Mouse (Mus musculus) intestine, embryonic 16.5 days (tissue): ENCODE measurements around the gene Etv6. TPM values are rescaled to one million over a fixed set of nuclear protein-coding genes. Genes with fewer than 3 reads are reported as not detected.

Experiments used
- ATAC-seq: fragments of 200-750 bp; cut with Nextera tagmentation; 2 replicates; pipeline ENCODE4 v1.8.0; 2017; ENCODE audit warnings: moderate TSS enrichment, moderate library complexity
- H3K27ac ChIP-seq: fragments of 300-500 bp; sonication (generic); 2 replicates; pipeline ENCODE4 v1.5.1; 2014; ENCODE audit warnings: mild to moderate bottlenecking, low read length
- H3K27me3 ChIP-seq: fragments of 300-500 bp; sonication (generic); replicated peaks from 2 replicates; pipeline ENCODE4 v1.6.1; 2014; ENCODE audit warnings: low read length, control low read depth, mixed read lengths; ENCODE audit not compliant: control insufficient read depth, insufficient read depth
- H3K36me3 ChIP-seq: fragments of 300-500 bp; sonication (generic); 2 replicates; pipeline ENCODE4 v1.6.1; 2014; ENCODE audit warnings: low read length, control low read depth; ENCODE audit not compliant: control insufficient read depth, insufficient read depth
- H3K4me1 ChIP-seq: fragments of 300-500 bp; sonication (generic); 2 replicates; pipeline ENCODE4 v1.6.1; 2014; ENCODE audit warnings: low read length, control low read depth, mixed read lengths; ENCODE audit not compliant: control insufficient read depth, insufficient read depth
- H3K4me2 ChIP-seq: fragments of 300-500 bp; sonication (generic); 2 replicates; pipeline ENCODE4 v1.6.1; 2014; ENCODE audit warnings: low read depth, low read length, control low read depth
- H3K4me3 ChIP-seq: fragments of 300-500 bp; sonication (generic); 2 replicates; pipeline ENCODE4 v1.5.1; 2014; ENCODE audit warnings: mild to moderate bottlenecking, low read length
- H3K9ac ChIP-seq: fragments of 300-500 bp; sonication (generic); 2 replicates; pipeline ENCODE4 v1.6.1; 2014; ENCODE audit warnings: low read depth, low read length
- H3K9me3 ChIP-seq: fragments of 300-500 bp; sonication (generic); 2 replicates; pipeline ENCODE4 v1.6.1; 2016; ENCODE audit warnings: low read length, control low read depth; ENCODE audit not compliant: control insufficient read depth
- WGBS: fragments of 180-500 bp; shearing (Covaris S2); extraction: QIAGEN DNeasy Blood & Tissue Kit; methylation state at CpG from one replicate; pipeline ENCODE4 v1.1.7; 2014; 5-methylcytosine and 5-hydroxymethylcytosine counted together
- polyA plus RNA-seq: library from polyadenylated mRNA; unstranded; fragments of >200 nt; fragmentation: Nextera tagmentation; extraction: Ambion mirVana; gene quantifications from 2 replicates; pipeline ENCODE4 v1.2.1, GENCODE M21; 2015

The Etv6 gene
- polyA plus RNA-seq, 1 experiment from 2014 or later = 10.4 TPM

- Histone ChIP-seq H3K4me1 (peaks cover 12% of the 10 kb centered on the region), H3K27me3 (no peaks in the 10 kb centered on the region), H3K27ac (no peak overlapping the region), H3K36me3 (no peaks in the 10 kb centered on the region), H3K4me3 (no peak overlapping the region), H3K9ac (no peak overlapping the region), H3K9me3 (no peaks in the 10 kb centered on the region), H3K4me2 (no peak overlapping the region)
- ATAC-seq = no peak
- WGBS = 80% methylated on average over 8 of the region's 8 CpGs
Observed at GRCm38 (mm10) chr6:134050466-134050865, 15.0 kb downstream of the Etv6 start.

GRCm38 (mm10) chr6:134051950-134052349 is 16.4 kb downstream of the Etv6 start:
- no peak overlapping the region for H3K4me3 ChIP-seq
- H3K4me1 ChIP-seq = peaks cover 4% of the 10 kb centered on the region; the same call in 1 of the 2 replicates
- H3K27ac ChIP-seq = no peak overlapping the region
- H3K9ac ChIP-seq = no peak overlapping the region
- H3K4me2 ChIP-seq = no peak overlapping the region
- no peak for ATAC-seq
- H3K9me3 ChIP-seq = no peaks in the 10 kb centered on the region
- H3K36me3 ChIP-seq = no peaks in the 10 kb centered on the region
- WGBS = 80% methylated on average over 7 of the region's 7 CpGs
- no peaks in the 10 kb centered on the region for H3K27me3 ChIP-seq

- no peak for ATAC-seq
- Histone ChIP-seq H3K4me2 (no peak overlapping the region), H3K4me1 (peaks cover 3% of the 10 kb centered on the region; the same call in 1 of the 2 replicates), H3K27me3 (no peaks in the 10 kb centered on the region), H3K4me3 (no peak overlapping the region), H3K9ac (no peak overlapping the region), H3K9me3 (no peaks in the 10 kb centered on the region), H3K27ac (no peak overlapping the region), H3K36me3 (no peaks in the 10 kb centered on the region)
- 88% methylated on average over 10 of the region's 10 CpGs for WGBS
Observed at GRCm38 (mm10) chr6:134053146-134053545, 17.6 kb downstream of the Etv6 start.

GRCm38 (mm10) chr6:134053566-134053965 is 18.1 kb downstream of the Etv6 start:
- Histone ChIP-seq H3K4me2 (no peak overlapping the region), H3K9ac (no peak overlapping the region), H3K27ac (no peak overlapping the region), H3K36me3 (no peaks in the 10 kb centered on the region), H3K4me1 (peaks cover 3% of the 10 kb centered on the region; the same call in 1 of the 2 replicates), H3K27me3 (no peaks in the 10 kb centered on the region), H3K9me3 (no peaks in the 10 kb centered on the region), H3K4me3 (no peak overlapping the region)
- no peak for ATAC-seq
- WGBS = 63% methylated on average over 7 of the region's 7 CpGs

GRCm38 (mm10) chr6:134055588-134055987 is 20.1 kb downstream of the Etv6 start:
- Histone ChIP-seq H3K36me3 (no peaks in the 10 kb centered on the region), H3K4me3 (no peak overlapping the region), H3K9ac (no peak overlapping the region), H3K9me3 (no peaks in the 10 kb centered on the region), H3K27me3 (no peaks in the 10 kb centered on the region), H3K27ac (no peak overlapping the region), H3K4me2 (no peak overlapping the region), H3K4me1 (peaks cover 7% of the 10 kb centered on the region)
- ATAC-seq = no peak
- WGBS = 81% methylated on average over 7 of the region's 7 CpGs

GRCm38 (mm10) chr6:134058451-134058850 is 23.0 kb downstream of the Etv6 start:
- H3K9ac ChIP-seq = no peak overlapping the region
- peaks cover 13% of the 10 kb centered on the region for H3K4me1 ChIP-seq
- 61% methylated on average over 4 of the region's 4 CpGs for WGBS
- H3K27ac ChIP-seq = no peak overlapping the region
- H3K9me3 ChIP-seq = no peaks in the 10 kb centered on the region
- no peak for ATAC-seq
- no peak overlapping the region for H3K4me3 ChIP-seq
- no peak overlapping the region for H3K4me2 ChIP-seq
- H3K27me3 ChIP-seq = no peaks in the 10 kb centered on the region
- H3K36me3 ChIP-seq = no peaks in the 10 kb centered on the region

GRCm38 (mm10) chr6:134058886-134059551 is 23.5 kb downstream of the Etv6 start:
- no peak for ATAC-seq
- no peak overlapping the region for H3K27ac ChIP-seq
- no peaks in the 10 kb centered on the region for H3K36me3 ChIP-seq
- peaks cover 13% of the 10 kb centered on the region for H3K4me1 ChIP-seq
- H3K4me3 ChIP-seq = no peak overlapping the region
- 77% methylated on average over 10 of the region's 10 CpGs for WGBS
- no peak overlapping the region for H3K4me2 ChIP-seq
- H3K9ac ChIP-seq = no peak overlapping the region
- H3K27me3 ChIP-seq = no peaks in the 10 kb centered on the region
- no peaks in the 10 kb centered on the region for H3K9me3 ChIP-seq

- no peak overlapping the region for H3K4me2 ChIP-seq
- H3K27me3 ChIP-seq = no peaks in the 10 kb centered on the region
- WGBS = 74% methylated on average over 10 of the region's 10 CpGs
- no peak overlapping the region for H3K9ac ChIP-seq
- peaks cover 13% of the 10 kb centered on the region for H3K4me1 ChIP-seq
- H3K27ac ChIP-seq = no peak overlapping the region
- no peaks in the 10 kb centered on the region for H3K9me3 ChIP-seq
- no peak overlapping the region for H3K4me3 ChIP-seq
- no peak for ATAC-seq
- no peaks in the 10 kb centered on the region for H3K36me3 ChIP-seq
Observed at GRCm38 (mm10) chr6:134059552-134059891, 24.0 kb downstream of the Etv6 start.

- Histone ChIP-seq H3K4me2 (no peak overlapping the region), H3K36me3 (no peaks in the 10 kb centered on the region), H3K4me1 (peaks cover 13% of the 10 kb centered on the region), H3K27me3 (no peaks in the 10 kb centered on the region), H3K27ac (no peak overlapping the region), H3K9ac (no peak overlapping the region), H3K9me3 (no peaks in the 10 kb centered on the region), H3K4me3 (no peak overlapping the region)
- 73% methylated on average over 9 of the region's 9 CpGs for WGBS
- no peak for ATAC-seq
Observed at GRCm38 (mm10) chr6:134060036-134060435, 24.5 kb downstream of the Etv6 start.

GRCm38 (mm10) chr6:134060811-134061210 is 25.3 kb downstream of the Etv6 start:
- Histone ChIP-seq H3K9me3 (no peaks in the 10 kb centered on the region), H3K4me1 (peaks cover 13% of the 10 kb centered on the region), H3K4me3 (no peak overlapping the region), H3K36me3 (no peaks in the 10 kb centered on the region), H3K27me3 (no peaks in the 10 kb centered on the region), H3K9ac (no peak overlapping the region), H3K4me2 (no peak overlapping the region), H3K27ac (peak overlapping the region; percentile 12; the same call in 1 of the 2 replicates)
- 46% methylated on average over 12 of the region's 12 CpGs for WGBS
- ATAC-seq = peak; percentile 18; the same call in 1 of the 2 replicates
